Mouse (Mus musculus): ENCODE measurements around the gene Ddn. TPM values are rescaled to one million over a fixed set of nuclear protein-coding genes. Genes with fewer than 3 reads are reported as not detected.

Gene Ddn
- total RNA-seq (2021): 1 to 10 TPM; 1.8 TPM
- long read RNA-seq, experiment 1, partial matches to known transcripts: 0 of 9 reads
- long read RNA-seq, experiment 1, other reads (novel, unspliced or antisense): 4 of 9 reads
- long read RNA-seq, experiment 2, partial matches to known transcripts: 0 of 1 reads
- long read RNA-seq, experiment 2, other reads (novel, unspliced or antisense): 1 of 1 reads

GRCm38 (mm10) chr15:98809390-98809789, at the start of gene Ddn:
Gene Ddn (minus strand): TSS chr15:98809490.
- no peak for DNase-seq (ENCODE audit: low spot score in 2 of 2)

DNA sequence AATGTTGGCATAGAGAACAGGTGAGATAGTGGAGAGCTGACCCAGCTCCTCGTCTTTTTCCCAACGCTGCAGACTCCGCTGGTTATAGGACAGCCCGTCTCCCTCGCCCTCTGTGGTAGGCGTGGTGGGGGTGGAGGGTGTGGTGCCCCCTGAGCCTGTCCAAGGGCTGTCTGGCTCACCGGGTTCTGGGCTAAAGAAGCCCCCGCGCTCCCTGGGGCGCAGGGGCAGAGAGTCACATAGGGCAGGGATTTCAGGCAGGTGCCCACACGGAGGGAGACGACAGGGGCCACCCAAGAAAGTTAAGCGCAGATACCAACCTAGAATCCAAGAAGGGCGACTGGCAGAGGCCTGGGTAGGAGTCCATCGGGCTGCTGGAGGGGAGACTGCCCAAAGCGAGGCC, 44.9 kb upstream of the Ddn start:
- no peak for DNase-seq (ENCODE audit: low spot score in 2 of 2)

DNA sequence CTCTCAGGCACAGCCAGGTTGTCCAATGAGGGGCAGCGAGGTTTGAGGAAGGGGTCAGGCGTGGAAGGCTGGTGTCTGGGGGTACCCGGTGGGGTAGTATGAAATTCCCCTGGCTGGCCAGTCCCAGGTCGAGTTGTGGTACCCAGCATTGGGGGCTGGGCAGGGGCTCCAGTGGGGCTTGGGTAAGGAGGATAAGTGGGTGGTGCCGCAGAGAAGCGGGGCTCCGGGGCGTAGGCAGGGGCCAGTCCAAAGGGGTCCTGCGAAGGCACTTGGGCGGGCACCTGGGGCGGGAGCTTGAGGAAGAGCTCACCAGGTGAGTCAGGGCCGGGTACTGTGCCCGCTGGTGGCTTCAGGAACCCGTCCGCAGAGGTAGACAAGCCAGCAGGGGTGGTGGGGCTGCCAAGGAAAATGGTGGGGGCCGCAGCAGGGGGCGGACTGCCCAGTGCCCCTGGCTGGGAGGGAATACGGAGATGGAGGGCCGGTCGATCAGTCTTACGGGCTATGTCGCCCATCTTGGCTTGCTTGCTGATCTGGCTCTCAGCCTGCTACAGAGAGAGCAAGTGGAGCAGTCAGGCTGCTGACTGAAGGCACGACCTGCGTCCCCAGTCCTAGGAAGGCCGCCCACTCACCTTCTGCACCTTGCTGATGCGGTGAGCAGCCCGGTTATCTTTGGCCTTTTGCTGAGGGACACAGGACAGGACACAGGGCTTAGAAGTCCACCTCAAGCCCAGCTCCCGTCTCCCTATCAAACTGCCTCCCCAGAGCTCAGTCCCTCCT, 44.1 kb upstream of the Ddn start:
- no peak for DNase-seq (ENCODE audit: low spot score in 2 of 2)

DNA sequence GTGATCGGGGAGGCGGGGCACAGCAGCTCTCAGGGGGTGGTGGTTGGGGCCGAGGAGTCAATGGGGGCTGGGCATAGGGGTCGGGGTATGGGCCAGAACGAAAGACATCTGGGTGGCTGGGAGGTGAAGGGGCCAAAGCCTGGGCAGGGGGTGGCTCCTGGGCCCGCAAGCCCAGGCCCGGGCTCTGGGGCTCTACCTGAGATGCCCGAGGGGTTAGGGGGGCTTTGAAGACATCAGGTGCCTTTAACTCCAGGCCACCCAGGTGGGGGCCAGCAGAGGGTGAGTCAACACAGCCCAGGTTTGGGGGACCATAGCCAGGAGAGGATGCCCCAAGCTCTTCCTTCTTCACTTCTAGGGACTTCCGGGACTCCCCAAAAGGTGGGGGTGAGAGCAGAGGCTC, 43.4 kb upstream of the Ddn start:
- DNase-seq (ENCODE audit: low spot score in 2 of 2): no peak

- DNase-seq (ENCODE audit: low spot score in 2 of 2): no peak
These were observed 42.8 kb upstream of the Ddn start for GRCm38 (mm10) chr15:98852071-98852470.

DNA sequence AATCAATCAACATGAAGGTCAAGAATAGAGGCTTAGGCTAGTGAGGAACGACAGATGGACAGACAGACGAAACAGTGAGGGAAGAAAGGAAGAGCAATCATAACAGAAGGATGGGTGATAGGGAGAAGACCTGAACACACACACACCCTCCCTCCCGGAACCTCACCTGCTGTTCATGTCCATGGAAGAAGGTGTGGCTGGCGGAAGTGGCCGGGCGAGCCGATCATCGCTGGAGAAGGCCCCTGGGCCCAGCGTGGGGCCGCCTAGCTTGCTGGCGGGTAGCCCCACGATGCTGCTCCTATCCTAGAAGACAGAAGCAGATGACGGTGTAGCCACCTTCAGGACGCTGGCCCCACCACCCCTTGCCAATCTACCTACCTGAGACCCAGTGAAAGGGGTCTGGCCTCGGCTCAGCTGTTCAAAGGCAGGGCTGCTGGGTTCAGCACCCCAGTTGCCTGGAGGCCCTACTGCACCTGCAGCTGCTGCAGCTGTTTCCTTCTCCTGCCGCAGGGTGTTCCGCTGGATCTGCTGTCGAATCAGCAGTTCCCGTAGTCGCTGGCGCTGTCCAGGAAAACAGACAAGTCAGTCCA, 42.0 kb upstream of the Ddn start:
- DNase-seq (ENCODE audit: low spot score in 2 of 2): no peak

DNA sequence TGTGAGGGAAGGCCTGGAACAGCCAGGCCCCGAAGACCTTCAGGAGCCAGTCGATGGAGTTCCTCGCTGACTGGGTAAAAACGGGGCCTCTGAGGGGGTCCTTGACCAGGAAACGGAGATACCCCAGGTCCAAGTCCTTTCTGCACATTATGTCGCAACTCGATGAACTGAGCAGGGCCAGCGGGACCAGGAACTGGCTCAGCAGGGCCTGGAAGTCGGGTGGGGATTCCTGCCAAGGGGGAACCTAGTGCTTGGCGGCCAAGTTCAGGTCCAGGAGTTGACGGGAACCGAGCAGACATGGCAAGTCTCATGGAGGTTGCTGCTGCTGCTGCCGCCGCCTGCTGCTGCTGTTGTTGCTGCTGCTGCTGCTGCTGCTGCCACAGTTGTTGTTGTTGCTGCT, 41.4 kb upstream of the Ddn start:
- no peak for DNase-seq (ENCODE audit: low spot score in 2 of 2)

GRCm38 (mm10) chr15:98849956-98850600, 40.8 kb upstream of the Ddn start:
- no peak for DNase-seq (ENCODE audit: low spot score in 2 of 2)

DNA sequence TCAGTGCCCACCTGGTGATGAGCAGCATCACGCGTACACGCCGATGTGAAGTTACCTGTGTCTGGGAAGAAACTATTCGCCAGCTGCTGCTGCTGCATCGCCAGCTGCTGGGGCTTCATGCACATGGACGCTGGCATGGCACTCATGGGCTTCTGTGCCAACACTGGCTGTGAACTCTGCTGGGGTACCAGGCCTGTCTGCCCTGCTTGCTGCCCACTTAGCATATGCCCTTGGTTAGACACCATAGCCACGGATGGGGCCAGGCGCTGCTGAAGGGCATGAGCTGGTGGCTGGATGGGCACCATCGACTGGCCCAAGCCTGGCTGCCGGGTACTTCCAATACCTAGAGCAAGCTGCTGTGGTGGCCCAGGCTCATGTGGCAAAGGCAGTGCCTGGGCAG, 39.9 kb upstream of the Ddn start:
- DNase-seq (ENCODE audit: low spot score in 2 of 2): no peak

DNA sequence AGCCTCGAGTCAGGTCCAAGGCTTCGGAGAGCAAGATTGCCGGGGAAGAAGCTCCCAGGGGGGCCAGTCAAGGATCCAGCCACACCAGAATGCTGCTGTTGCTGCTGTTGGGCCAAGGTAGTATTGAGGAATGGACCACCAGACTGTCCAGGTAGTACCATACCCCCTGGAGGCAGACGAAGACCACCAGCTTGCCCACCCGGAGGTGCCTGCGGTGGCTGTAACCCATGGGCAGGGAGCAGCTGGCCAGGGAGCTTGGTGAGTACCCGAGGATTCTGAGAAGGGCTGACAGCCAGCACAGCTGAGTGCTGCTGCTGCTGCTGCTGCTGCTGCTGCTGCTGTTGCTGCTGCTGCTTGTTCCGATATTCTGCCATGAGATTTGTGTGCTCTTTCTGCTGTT, 36.9 kb upstream of the Ddn start:
- DNase-seq (ENCODE audit: low spot score in 2 of 2): peak in 1 of 2 experiments; percentile 6

DNA sequence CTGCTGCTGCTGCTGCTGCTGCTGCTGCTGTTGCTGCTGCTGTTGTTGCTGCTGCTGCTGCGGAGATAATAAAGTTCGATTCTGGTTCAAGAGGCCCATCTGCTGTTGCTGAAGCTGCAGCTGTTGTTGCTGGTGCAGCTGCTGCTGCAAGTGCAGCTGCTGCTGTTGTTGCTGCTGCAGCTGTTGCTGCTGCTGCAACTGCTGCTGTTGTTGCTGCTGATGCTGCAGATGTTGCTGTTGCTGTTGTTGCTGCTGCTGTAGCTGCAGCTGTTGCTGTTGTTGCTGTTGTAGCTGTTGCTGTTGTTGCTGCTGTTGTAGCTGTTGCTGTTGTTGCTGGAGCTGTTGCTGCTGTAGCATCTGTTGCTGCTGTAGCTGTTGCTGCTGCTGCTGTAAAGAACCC, 35.9 kb upstream of the Ddn start:
- DNase-seq (ENCODE audit: low spot score in 2 of 2): no peak

- DNase-seq (ENCODE audit: low spot score in 2 of 2): no peak
These were observed 34.4 kb upstream of the Ddn start for GRCm38 (mm10) chr15:98843595-98844223.

DNA sequence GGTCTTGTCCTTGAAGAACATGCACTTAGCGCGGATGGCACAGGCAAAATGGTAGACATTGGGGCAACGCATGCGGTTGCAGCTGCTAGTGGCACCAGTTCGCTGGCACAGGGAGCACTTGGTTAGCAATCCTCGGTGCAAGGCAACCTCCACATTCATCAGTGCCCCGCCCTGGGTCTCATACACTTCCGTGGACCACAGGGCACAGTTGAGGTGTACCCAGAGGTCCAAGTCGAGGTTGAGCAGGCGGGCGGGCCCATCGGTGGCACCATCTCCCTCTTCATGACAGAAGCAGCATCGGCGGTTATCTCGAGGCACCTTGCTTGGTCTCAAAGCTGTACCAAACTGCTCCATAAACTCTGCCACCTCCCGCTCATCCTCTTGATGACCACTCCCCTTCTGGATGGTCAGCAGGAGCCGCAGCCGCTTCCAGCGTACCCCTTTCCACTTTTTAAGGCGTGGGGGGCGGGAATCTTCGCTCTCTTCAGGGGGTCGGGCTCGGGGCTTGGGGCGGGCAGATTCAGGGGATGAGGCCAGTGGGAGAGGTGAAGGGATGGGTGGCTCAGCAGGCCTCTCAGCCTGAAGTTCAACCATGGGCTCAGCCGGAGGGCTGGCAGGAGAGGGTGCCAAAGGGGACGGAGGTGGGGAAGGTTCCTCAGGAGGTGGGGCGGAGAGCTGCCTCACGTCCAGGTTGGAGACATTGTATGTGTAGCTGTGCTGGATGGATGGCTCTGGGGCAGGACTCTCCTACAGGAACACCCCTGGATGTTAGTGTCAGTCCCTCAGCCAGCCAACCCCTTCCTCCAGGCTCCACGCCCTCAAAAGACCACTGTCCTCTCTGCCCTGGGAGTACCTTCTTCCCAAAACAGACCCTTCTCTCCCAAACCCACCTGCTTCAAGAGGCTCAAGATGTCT, 30.6 kb upstream of the Ddn start:
- no peak for DNase-seq (ENCODE audit: low spot score in 2 of 2)

DNA sequence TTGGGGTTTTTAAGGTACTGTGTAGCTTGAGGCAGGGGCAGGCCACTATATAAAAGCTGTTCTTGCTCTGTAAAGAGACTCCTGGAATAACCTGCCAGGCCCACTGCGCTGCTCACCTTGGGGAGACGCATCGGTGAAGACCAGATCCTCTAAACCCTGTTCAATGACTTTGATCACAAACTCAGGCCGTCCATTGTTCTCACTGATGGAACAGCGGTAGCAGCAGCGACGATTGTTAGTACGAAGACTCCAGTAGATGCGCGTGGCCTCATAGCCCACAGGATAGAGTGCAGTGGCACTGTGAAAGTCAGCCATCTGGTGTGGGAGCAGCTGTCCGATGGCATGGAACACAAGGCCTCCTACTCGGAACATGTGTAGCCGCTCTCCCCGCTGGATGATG, 29.9 kb upstream of the Ddn start:
- no peak for DNase-seq (ENCODE audit: low spot score in 2 of 2)

- DNase-seq (ENCODE audit: low spot score in 2 of 2): no peak
These were observed 28.4 kb upstream of the Ddn start for GRCm38 (mm10) chr15:98837743-98838103.

- peak in 1 of 2 experiments; percentile 7 for DNase-seq (ENCODE audit: low spot score in 2 of 2)
These were observed 27.9 kb upstream of the Ddn start for GRCm38 (mm10) chr15:98837006-98837742.

GRCm38 (mm10) chr15:98835291-98835690, 26.0 kb upstream of the Ddn start:
- DNase-seq (ENCODE audit: low spot score in 2 of 2): no peak

GRCm38 (mm10) chr15:98834059-98834458, 24.8 kb upstream of the Ddn start:
- DNase-seq (ENCODE audit: low spot score in 2 of 2): no peak

DNA sequence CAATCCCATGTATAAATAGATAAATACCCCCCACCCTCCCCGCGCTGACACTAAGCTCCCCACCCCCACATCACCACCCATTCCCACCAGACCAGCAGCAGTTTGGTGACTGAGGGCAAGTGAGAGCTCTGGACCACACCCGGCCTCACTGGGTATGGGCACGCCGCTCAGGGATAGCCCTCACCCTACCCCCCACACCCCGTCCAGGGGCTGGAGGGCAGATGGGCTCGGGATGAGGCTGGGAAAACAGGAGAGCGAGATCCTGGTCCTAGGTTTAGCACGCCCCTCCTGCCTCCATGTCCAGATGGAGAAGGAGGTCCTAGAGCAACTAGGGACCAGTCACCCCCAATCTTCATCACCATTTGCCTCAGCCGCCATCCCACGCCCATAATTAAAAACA, 24.0 kb upstream of the Ddn start:
- no peak for DNase-seq (ENCODE audit: low spot score in 2 of 2)

Measured in gastrocnemius, postnatal 4 days (tissue).